16 mouse cellular contexts compared by ENCODE assay signal in genomic region chr5:41610447-41611030, GRCm38 (mm10).
DNase-seq lines count a peak whose midpoint lies in the region; ATAC-seq lines count a peak whose summit lies in the region.
"Had no signal": no experiment of that assay in that cellular context is flagged by ENCODE, and none has a peak within 500 bp of the region (broad histone marks: within the 10 kb centered on the region; RNA-seq: fewer than 3 reads in every experiment).

No protein-coding gene starts in this region.

- H3K36me3 ChIP-seq in forebrain, embryonic 14.5 days (ENCODE audit: control insufficient read depth, insufficient read depth, low read length), result no peaks in the 10 kb centered on the region
- no peaks in the 10 kb centered on the region for H3K36me3 ChIP-seq in forebrain, embryonic 11.5 days (ENCODE audit: control insufficient read depth, insufficient read depth, low read length)
- H3K36me3 ChIP-seq in kidney, embryonic 14.5 days (ENCODE audit: control insufficient read depth, insufficient read depth, low read length), result no peaks in the 10 kb centered on the region
- H3K36me3 ChIP-seq: heart, embryonic 10.5 days; lung, embryonic 15.5 days; midbrain, embryonic 12.5 days; neural tube, embryonic 12.5 days had no signal

- no peak overlapping the region for H3K9ac ChIP-seq in forebrain, embryonic 14.5 days (ENCODE audit: low read length)
- H3K9ac ChIP-seq in forebrain, embryonic 11.5 days (ENCODE audit: low read length), result no peak overlapping the region
- no peak overlapping the region for H3K9ac ChIP-seq in kidney, embryonic 14.5 days (ENCODE audit: low read depth, low read length)
- H3K9ac ChIP-seq: lung, embryonic 15.5 days; midbrain, embryonic 12.5 days; neural tube, embryonic 12.5 days had no signal

- H3K27ac ChIP-seq in forebrain, embryonic 14.5 days (ENCODE audit: low read depth, low read length), result no peak overlapping the region
- no peak overlapping the region for H3K27ac ChIP-seq in forebrain, embryonic 11.5 days (ENCODE audit: low read depth, low read length)
- H3K27ac ChIP-seq in kidney, embryonic 14.5 days (ENCODE audit: low read depth, low read length), result no peak overlapping the region
- H3K27ac ChIP-seq: heart, embryonic 10.5 days; lung, embryonic 15.5 days; midbrain, embryonic 12.5 days; neural tube, embryonic 12.5 days had no signal

- no peaks in the 10 kb centered on the region for H3K9me3 ChIP-seq in forebrain, embryonic 14.5 days (replicated peaks; ENCODE audit: control insufficient read depth, low read length)
- no peaks in the 10 kb centered on the region for H3K9me3 ChIP-seq in forebrain, embryonic 11.5 days (ENCODE audit: control insufficient read depth, low read length)
- no peaks in the 10 kb centered on the region for H3K9me3 ChIP-seq in kidney, embryonic 14.5 days (ENCODE audit: control insufficient read depth, low read length)
- H3K9me3 ChIP-seq: heart, embryonic 10.5 days; lung, embryonic 15.5 days; midbrain, embryonic 12.5 days; neural tube, embryonic 12.5 days had no signal

- H3K4me3 ChIP-seq in forebrain, embryonic 14.5 days (ENCODE audit: low read depth, low read length), result no peak overlapping the region
- H3K4me3 ChIP-seq in forebrain, embryonic 11.5 days (ENCODE audit: low read depth, low read length), result no peak overlapping the region
- H3K4me3 ChIP-seq in kidney, embryonic 14.5 days (ENCODE audit: low read length), result no peak overlapping the region
- H3K4me3 ChIP-seq: erythroblast, embryonic 14.5 days; heart, embryonic 10.5 days; lung, embryonic 15.5 days; midbrain, embryonic 12.5 days; neural tube, embryonic 12.5 days had no signal

- DNase-seq in forebrain, embryonic 14.5 days (ENCODE audit: low spot score), result peak; percentile 65
- no peak for DNase-seq in forebrain, embryonic 11.5 days (ENCODE audit: low spot score)
- DNase-seq in kidney, postnatal 10 days, result peak; percentile 19
- DNase-seq in right cerebral cortex, postnatal 10 days (ENCODE audit: low spot score in 2 of 2), result peak; percentile 44 to 60
- no peak for DNase-seq in right cerebral cortex, postnatal 25 days
- DNase-seq in embryo, embryonic 9.5 days (ENCODE audit: extremely low spot score), result no peak
- no peak for DNase-seq in embryo, embryonic 11 days
- DNase-seq: gastrocnemius, postnatal 10 days; liver; thymus, postnatal 25 days had no signal

- no peaks in the 10 kb centered on the region for H3K27me3 ChIP-seq in forebrain, embryonic 14.5 days (replicated peaks; ENCODE audit: control insufficient read depth, insufficient read depth, low read length)
- H3K27me3 ChIP-seq in forebrain, embryonic 11.5 days (ENCODE audit: control insufficient read depth, insufficient read depth, low read length), result no peaks in the 10 kb centered on the region
- no peaks in the 10 kb centered on the region for H3K27me3 ChIP-seq in kidney, embryonic 14.5 days (ENCODE audit: control insufficient read depth, insufficient read depth, low read length)
- H3K27me3 ChIP-seq: lung, embryonic 15.5 days; midbrain, embryonic 12.5 days; neural tube, embryonic 12.5 days had no signal

- H3K4me1 ChIP-seq in forebrain, embryonic 14.5 days (ENCODE audit: control insufficient read depth, insufficient read depth, low read length), result no peaks in the 10 kb centered on the region
- H3K4me1 ChIP-seq in forebrain, embryonic 11.5 days (replicated peaks; ENCODE audit: control insufficient read depth, insufficient read depth, low read length), result no peaks in the 10 kb centered on the region
- no peaks in the 10 kb centered on the region for H3K4me1 ChIP-seq in kidney, embryonic 14.5 days (ENCODE audit: control insufficient read depth, insufficient read depth, low read length)
- H3K4me1 ChIP-seq: heart, embryonic 10.5 days; lung, embryonic 15.5 days; midbrain, embryonic 12.5 days; neural tube, embryonic 12.5 days had no signal

- ATAC-seq in forebrain, embryonic 14.5 days, result peak; percentile 46; the same call in 1 of the 2 replicates
- ATAC-seq in forebrain, embryonic 11.5 days (replicated peaks; ENCODE audit: low FRiP score), result no peak
- no peak for ATAC-seq in kidney, embryonic 14.5 days (ENCODE audit: low FRiP score, low TSS enrichment)

- 65% methylated on average over 5 of the region's 5 CpGs for WGBS in forebrain, embryonic 14.5 days
- 75% methylated on average over 5 of the region's 5 CpGs for WGBS in forebrain, embryonic 11.5 days
- WGBS in kidney, embryonic 14.5 days, result 56% methylated on average over 5 of the region's 5 CpGs

- H3K4me2 ChIP-seq in forebrain, embryonic 14.5 days (ENCODE audit: low read length), result no peak overlapping the region
- H3K4me2 ChIP-seq in forebrain, embryonic 11.5 days (ENCODE audit: low read depth, low read length, severe bottlenecking), result no peak overlapping the region
- H3K4me2 ChIP-seq in kidney, embryonic 14.5 days (replicated peaks; ENCODE audit: low read depth, low read length), result no peak overlapping the region
- H3K4me2 ChIP-seq: lung, embryonic 15.5 days; midbrain, embryonic 12.5 days; neural tube, embryonic 12.5 days had no signal

Comparison
In these comparisons a context has a peak if more than half of its experiments do, and no peak if none do; other contexts are left out.
1. DNase-seq: peak in forebrain, embryonic 14.5 days (single experiment), kidney, postnatal 10 days (single experiment) and right cerebral cortex, postnatal 10 days (2 of 2); none in forebrain, embryonic 11.5 days (single experiment), right cerebral cortex, postnatal 25 days (single experiment), embryo, embryonic 9.5 days (single experiment) and embryo, embryonic 11 days (single experiment).